Mouse (Mus musculus): ENCODE results near the gene Btbd11.

Gene Btbd11

DNA sequence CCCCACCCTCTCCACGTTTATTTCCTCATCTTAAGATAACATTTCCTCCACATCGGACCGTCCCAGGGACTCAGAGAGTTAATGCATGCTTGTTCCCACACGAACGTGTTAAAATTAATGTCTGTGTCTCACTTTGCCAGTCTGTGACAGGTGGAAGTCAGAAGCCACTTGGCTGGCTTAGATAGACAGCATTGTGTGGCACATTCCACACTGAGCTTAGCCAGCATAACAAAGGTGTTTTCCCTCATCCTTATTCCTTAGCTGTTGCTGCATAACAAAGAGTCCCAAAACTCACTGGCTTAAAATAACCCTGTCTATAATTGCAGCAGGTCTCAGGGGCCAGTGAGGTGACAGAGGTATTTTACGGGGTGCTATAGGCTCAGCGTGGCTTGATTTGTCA lies 80.8 kb downstream of the Btbd11 start:
- in situ Hi-C loops (cut with MboI; ENCODE audit: low pct_unique_long_range_greater_than_20kb in 1 of 2, low sequenced_read_pairs in 2 of 2, unreplicated experiment in 1 of 2) = no loop called here

DNA sequence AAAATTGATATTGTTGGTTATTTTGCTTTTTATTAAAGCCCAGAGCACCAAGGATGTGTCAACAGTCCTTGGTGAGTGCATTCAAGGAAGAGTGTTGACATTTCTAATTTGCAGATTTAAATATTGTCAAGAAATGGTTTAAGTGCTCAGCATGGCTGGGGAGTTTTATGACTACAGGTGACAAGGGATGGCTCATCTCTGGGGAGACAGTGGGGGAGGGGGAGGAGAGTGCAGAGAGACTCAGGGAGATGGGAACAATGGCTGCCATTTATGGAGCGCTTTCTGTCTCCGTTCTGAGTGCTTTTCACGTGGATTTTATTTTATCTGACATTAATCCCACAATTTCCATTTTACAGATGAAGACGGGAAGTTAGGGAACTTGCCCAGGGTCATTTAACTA lies 81.9 kb downstream of the Btbd11 start:
- in situ Hi-C loops (cut with MboI; ENCODE audit: low pct_unique_long_range_greater_than_20kb in 1 of 2, low sequenced_read_pairs in 2 of 2, unreplicated experiment in 1 of 2) = no loop called here

DNA sequence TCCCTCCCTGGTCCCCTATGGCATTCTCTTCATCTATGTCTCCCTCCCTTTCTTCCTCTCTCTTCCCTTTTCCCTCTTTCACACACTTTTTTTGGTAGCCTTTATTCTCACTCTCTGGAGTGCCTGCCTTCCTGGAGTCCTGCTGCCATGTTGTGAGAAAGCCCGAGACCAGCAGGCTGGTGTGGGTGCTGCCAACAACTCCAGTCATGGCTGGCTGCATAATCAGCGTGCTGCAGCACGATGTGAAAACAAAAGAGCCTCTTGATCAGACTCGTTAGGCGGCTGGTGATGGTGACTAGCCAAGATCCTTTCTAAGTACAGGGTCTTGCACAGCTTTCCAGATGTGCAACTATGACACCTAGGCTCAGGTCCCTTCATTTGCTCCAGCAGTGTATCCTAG lies 82.7 kb downstream of the Btbd11 start:
- in situ Hi-C loops (cut with MboI; ENCODE audit: low pct_unique_long_range_greater_than_20kb in 1 of 2, low sequenced_read_pairs in 2 of 2, unreplicated experiment in 1 of 2) = no loop called here

DNA sequence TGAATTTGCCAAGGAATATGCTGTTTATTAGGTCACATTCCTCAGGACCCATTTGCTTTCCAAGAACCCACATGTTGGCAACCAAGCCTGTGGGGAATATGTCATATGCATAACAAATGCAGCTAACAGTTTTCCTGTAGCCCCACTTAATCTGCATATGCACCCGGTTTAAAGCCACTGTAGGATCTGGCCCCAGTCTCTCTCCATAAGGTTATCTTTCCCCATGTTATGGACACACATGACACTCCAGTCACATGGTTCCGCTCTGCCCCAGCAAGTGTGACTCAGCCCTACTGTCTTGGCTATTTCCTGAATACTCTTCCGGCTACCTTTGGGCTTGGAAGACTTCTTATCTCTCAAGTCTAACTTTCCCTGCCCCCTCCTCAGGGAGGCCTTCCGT lies 86.7 kb downstream of the Btbd11 start:
- in situ Hi-C loops (cut with MboI; ENCODE audit: low pct_unique_long_range_greater_than_20kb in 1 of 2, low sequenced_read_pairs in 2 of 2, unreplicated experiment in 1 of 2) = no loop called here

DNA sequence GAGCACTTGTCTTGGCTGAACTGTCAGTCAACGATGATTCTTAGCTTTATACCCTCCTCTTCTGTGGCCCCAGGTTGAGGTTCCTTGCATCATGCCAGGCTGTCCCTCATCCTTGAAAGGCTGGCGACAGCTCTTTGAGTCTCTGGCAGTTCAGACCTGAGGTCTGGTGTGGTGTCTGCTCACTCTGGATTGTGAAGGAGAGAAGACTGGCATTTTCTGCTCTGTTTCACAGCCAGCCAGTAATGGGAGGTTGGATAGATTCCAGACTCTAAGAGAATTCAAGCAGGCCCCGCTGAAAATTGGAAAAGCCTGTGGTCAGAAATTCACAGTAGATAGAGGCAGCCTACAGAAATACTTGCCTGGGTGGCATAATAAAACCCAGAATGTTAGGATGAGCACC lies 87.3 kb downstream of the Btbd11 start:
- in situ Hi-C loops (cut with MboI; ENCODE audit: low pct_unique_long_range_greater_than_20kb in 1 of 2, low sequenced_read_pairs in 2 of 2, unreplicated experiment in 1 of 2) = no loop called here

DNA sequence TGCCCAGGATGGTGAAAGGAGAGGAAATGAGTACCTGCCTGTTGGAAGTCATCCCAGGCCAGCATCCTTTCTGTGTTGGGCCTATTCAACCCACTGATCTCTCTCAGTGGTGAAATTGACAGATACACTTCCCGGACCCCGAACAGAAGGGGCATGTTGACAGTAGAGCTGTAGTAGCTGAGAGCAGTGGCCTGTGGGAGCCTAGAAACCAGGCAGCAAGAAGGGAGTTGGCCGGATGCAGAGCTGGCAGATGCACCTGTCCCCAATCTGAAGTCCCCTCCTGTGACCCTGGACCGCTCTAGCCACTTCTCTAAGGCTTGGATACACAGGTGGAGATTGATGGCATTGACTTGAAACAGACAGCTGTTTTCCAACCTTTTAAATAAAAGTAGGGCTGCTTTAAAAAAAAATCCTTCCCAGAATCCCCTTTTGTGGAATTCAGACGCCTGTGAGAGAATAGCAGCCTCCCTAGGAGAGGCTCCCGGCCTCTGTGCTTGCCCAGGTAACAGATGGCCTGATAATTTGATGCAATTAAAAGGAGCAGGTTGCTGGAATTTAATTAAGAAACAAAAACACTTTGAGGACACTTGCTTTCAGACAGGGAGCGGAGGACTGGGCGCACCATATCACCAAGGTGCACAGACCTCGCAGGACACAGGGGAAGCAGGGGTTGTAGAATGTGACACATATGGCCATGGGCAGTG lies 89.2 kb downstream of the Btbd11 start:
- in situ Hi-C loops (cut with MboI; ENCODE audit: low pct_unique_long_range_greater_than_20kb in 1 of 2, low sequenced_read_pairs in 2 of 2, unreplicated experiment in 1 of 2) = no loop called here

DNA sequence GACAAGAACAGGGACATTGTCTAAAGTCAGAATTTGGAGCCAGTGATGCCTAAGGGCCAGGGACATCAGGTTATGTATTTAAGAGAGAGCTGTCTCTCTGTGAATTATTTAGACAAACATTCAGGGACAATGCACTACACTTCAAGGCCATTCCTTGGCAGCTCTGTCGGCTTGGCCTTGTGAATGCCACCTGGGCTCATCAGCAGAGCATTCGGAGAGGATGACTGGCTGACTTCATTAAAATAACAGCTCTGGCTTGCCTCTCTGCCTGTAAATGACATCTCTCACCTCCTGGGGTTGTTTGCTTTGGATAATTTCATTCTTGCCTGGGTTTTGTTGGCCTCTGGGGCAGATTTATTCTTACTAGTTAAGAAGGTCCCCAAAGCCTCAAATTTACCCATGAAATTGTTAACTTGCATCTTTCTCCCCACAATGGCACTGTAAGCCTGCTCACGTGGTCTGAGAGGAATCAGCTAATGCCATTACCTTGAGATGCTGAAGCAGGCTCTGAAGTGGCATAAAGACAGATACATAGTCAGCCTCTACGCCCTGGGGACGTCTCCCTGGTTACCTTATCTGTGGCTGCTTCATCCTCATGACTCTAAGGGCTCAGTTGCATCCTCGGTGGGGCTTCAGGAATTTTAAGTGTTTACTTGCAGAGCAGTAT lies 93.5 kb downstream of the Btbd11 start:
- in situ Hi-C loops (cut with MboI; ENCODE audit: low pct_unique_long_range_greater_than_20kb in 1 of 2, low sequenced_read_pairs in 2 of 2, unreplicated experiment in 1 of 2) = no loop called here

DNA sequence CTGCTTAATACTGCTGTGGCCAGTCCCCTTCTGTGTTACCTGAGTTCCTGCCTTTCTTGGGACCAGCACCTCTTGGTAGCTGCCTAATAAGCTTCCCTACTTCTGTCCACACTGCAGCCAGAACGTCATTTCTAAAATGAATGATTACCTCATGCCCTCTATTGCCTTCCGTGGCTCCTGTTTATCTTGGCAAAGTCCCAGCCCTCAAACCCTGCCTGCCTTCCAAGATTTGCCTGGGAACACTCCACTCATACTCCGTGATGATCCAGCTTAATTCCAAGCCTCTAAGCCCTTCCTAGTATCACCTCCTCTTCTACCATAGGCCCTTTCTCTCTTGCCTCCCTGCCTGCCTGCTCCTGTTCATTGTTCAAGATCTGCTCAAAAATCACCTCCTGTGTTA lies 94.5 kb downstream of the Btbd11 start:
- in situ Hi-C loops (cut with MboI; ENCODE audit: low pct_unique_long_range_greater_than_20kb in 1 of 2, low sequenced_read_pairs in 2 of 2, unreplicated experiment in 1 of 2) = no loop called here

DNA sequence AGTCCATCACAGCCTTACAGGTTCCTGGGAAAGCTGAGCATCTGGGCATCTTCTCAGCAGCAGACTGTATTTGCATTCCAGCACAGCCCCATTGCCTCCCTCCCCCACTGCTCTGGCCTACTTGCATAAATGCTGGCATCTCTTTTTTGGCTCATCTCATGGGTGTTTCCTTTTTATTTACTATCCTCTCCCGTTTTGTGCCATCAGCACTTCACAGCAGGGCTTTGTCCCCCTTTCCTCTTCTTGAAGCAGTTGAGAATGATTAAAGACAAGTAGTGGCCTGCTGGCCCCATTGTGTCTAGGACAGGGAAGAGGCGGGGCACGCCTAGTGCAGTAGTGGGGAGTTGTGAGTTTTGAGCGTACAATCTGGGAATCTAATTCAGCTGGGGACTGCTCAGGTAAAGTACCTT lies 95.5 kb downstream of the Btbd11 start:
- in situ Hi-C loops (cut with MboI; ENCODE audit: low pct_unique_long_range_greater_than_20kb in 1 of 2, low sequenced_read_pairs in 2 of 2, unreplicated experiment in 1 of 2) = no loop called here

DNA sequence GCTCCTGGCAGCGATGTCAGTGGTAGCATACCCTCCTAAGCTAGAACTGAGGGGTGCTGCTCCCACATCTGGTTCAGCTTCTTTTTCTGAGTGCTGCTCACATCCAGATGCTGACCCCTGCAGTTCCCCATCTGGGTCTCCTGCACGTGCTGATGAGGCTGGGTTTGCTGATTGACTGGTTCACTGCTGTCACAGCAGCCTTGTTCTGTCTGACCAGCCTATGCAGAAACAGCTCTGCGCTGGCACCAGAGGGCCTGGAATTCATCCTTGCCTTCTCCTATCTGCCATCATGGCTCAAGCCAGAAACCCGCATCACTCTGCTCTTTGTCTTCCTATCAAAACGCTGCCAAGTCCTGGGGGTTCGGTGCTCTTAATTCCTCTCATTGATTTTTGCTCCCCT lies 95.9 kb downstream of the Btbd11 start:
- in situ Hi-C loops (cut with MboI; ENCODE audit: low pct_unique_long_range_greater_than_20kb in 1 of 2, low sequenced_read_pairs in 2 of 2, unreplicated experiment in 1 of 2) = no loop called here

DNA sequence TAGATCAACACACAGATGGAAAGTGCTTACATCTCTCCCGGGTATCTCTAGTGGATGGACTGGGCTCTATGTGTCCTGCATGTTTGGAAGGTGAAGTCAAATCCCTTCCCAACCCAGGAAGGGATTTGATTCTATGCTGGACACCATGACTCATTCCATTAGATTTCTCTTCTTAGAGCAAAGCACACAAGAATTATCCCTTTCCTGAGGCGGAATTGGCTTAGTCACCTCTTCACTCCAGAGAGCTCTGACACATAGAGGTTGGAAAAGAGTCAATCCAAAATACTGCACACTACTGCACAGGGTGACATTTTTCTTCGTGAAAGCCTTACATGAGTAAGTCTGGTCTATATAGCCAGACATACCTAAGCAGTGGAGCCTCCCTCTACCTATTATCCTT lies 99.8 kb downstream of the Btbd11 start:
- in situ Hi-C loops (cut with MboI; ENCODE audit: low pct_unique_long_range_greater_than_20kb in 1 of 2, low sequenced_read_pairs in 2 of 2, unreplicated experiment in 1 of 2) = no loop called here

DNA sequence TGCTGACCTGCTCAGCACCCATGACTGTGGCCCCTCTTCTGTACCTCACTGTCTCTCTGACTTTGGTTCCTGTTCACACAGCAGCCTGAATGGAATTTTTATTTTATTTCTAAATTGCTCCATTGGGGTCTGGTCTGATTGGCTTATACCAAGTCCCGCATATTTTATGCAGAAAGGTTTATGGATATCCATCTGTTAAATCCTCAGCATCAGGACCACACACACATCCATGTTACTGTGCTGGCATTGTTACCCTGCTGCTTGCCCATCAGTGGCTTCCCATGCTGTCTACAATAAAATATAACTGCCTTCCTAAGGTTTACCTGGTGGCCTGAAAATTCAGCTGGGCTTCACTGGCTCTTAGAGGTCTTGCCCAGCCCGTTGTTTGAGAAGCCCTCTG lies 106.0 kb downstream of the Btbd11 start:
- in situ Hi-C loops (cut with MboI; ENCODE audit: low pct_unique_long_range_greater_than_20kb in 1 of 2, low sequenced_read_pairs in 2 of 2, unreplicated experiment in 1 of 2) = no loop called here

DNA sequence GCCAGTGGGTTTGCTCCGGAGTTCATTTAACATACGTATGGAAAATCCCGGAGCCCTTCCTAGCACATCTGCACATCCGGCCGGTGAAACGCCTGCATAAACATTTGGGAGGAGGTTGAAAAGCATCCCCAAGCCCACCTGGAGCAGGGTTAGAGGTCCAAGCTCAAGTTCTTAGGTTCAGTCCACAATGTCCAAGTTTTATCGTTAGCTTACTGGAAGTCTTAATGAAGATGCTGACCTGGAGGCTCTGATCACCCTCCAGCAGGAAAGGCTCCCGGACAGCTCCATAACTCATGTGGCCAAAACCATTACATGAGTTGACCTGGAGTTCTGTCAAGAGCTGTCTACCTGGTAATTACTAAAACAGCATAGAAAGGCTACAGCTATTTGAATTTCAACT lies 109.7 kb downstream of the Btbd11 start:
- in situ Hi-C loops (cut with MboI; ENCODE audit: low pct_unique_long_range_greater_than_20kb in 1 of 2, low sequenced_read_pairs in 2 of 2, unreplicated experiment in 1 of 2) = no loop called here

DNA sequence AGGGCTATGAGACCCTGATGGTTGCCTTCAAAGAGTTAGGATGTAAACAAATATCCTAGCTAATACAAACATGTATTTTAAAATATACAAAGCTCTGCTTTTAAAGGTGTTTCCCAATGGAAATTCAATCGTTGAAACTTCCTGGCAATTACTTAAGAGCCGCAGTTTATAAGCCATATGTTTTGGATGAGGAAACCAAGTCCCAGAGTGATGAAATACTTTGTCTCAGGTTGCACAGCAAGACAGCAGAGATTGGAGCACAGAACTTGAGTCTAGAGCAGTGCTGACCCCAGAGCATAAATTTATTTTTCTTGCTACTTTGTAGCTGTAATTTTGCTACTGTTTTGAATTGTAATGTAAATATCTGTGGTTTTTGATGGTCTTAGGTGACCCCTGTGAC lies 110.4 kb downstream of the Btbd11 start:
- in situ Hi-C loops (cut with MboI; ENCODE audit: low pct_unique_long_range_greater_than_20kb in 1 of 2, low sequenced_read_pairs in 2 of 2, unreplicated experiment in 1 of 2) = no loop called here

DNA sequence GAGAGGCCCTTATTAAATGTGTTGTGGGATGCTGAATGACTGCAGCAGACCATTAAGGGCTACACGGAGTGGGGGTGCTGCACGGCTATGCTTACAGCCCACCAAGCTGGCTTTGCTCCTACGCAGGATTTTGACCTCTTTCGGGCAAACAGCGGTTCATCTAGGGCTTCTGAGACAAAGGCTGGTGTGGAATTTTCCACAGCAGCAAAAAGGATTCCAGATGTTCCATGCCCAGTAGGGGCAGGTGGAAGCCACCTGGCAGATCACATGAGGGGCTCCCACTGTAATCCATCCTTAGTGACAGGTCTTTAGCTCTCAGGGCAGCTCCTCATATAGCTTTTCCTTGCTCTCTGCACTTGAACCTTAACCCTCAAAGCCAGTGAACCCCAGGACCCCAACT lies 111.3 kb downstream of the Btbd11 start:
- in situ Hi-C loops (cut with MboI; ENCODE audit: low pct_unique_long_range_greater_than_20kb in 1 of 2, low sequenced_read_pairs in 2 of 2, unreplicated experiment in 1 of 2) = no loop called here

DNA sequence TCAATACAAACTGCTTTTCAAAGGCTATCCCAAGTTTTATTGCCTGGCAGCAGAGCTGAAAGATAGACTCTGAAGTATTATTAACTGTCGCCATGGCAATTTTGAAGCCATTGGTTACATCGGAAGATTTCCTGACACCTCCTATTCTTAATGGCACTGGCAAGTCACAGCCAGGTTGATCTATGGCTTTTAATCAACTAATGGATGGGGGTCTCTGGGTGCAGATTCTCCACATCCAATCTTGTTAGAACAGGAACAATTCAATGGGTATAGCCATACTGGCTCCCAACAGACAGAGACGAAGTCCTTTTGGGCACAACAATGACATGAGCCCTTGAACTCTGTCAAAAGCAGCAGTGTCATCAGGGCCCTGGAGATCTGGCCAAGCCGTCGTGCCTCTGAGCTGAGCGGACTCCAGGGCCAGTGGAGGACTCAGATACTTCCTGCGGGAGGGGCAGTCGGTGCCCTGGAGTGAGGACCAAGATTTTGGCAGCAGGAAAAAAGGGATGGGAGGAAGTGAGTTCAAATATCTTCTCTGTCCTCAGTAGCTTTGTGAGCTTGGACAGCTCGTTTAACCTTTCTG lies 114.0 kb downstream of the Btbd11 start:
- in situ Hi-C loops (cut with MboI; ENCODE audit: low pct_unique_long_range_greater_than_20kb in 1 of 2, low sequenced_read_pairs in 2 of 2, unreplicated experiment in 1 of 2) = no loop called here

DNA sequence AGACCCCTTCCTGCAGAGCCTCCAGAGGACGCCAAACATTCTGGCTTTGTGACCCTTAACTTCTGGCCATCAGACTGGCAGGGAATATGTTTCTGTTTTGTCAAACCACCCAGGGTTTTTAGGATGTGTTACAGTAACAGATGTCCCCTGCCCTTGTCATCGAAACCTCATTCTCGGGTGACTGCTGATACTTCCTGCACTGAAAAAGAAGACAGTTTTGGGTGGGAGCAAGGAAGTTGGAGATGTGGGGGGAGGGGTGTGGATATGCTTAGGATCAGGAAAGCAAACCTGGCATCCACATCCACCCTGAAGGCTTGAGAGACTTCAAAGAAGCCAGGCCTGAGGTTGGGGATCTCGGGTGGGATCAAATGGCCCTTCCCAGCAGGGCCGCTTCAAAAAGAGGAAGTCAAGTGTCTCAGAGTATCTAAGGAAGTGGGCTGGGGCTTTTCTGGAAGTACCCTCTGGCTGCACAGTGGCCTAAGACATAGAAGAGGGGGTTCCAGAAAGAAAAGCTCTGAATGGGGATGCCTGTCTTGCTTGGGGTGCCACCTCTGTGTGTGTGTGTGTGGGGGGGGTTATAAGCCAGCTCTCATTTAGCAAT lies 115.5 kb downstream of the Btbd11 start:
- in situ Hi-C loops (cut with MboI; ENCODE audit: low pct_unique_long_range_greater_than_20kb in 1 of 2, low sequenced_read_pairs in 2 of 2, unreplicated experiment in 1 of 2) = no loop called here

DNA sequence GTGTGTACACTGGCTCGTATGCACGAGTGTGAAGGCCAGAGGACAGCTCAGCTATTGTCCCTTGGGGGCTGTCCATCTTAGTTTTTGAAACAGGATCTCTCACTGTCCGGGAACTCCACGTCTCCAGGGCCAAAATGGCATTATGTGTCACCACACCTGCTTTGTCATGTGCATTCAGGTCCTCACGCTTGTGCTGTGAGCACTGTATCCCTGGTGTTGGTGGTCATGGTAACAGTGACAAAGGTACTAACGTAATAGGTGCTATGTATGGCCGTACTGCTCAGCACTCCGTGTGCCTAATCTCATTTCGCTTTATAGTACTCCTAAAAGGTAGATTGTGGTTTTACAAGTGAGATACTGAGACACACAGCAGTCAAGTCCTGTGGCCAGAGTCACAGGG lies 116.0 kb downstream of the Btbd11 start:
- in situ Hi-C loops (cut with MboI; ENCODE audit: low pct_unique_long_range_greater_than_20kb in 1 of 2, low sequenced_read_pairs in 2 of 2, unreplicated experiment in 1 of 2) = no loop called here

DNA sequence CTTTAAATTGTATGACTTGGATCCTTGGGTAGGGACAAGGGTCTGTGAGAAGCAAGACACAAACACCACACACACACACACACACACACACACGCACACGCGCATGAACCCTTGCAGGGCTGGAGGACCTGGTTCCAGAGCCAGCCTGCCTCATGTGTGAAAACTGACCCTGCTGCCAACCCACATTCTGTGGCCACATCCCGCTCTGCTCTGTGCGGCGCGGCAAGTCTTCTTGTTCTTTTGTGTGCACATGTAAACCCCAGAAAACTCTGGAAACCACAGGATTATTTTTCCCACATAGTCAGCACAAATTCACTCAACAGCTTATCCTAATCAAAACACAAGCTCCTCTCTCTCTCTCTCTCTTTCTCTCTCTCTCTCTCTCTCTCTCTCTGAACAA lies 116.8 kb downstream of the Btbd11 start:
- in situ Hi-C loops (cut with MboI; ENCODE audit: low pct_unique_long_range_greater_than_20kb in 1 of 2, low sequenced_read_pairs in 2 of 2, unreplicated experiment in 1 of 2) = no loop called here
